Mouse (Mus musculus) liver, embryonic 14.5 days (tissue): ENCODE data around the gene Mst1. TPM values are rescaled to one million over a fixed set of nuclear protein-coding genes. Genes with fewer than 3 reads are reported as not detected.

Source experiments
- ATAC-seq: fragments of 200-750 bp; cut with Nextera tagmentation; 2 replicates; pipeline ENCODE4 v1.8.0; 2017; ENCODE audit warnings: moderate number of reproducible peaks, mild to moderate bottlenecking, moderate library complexity; ENCODE audit not compliant: insufficient read depth
- DNase-seq, 3 experiments: peaks; one replicate each; pipeline ENCODE4 v3.0.0-alpha.2; 2012 to 2013; ENCODE audit warnings: low read depth in 3 of 3, low spot score in 3 of 3
- H3K27ac ChIP-seq: fragments of 300-500 bp; sonication (generic); 2 replicates; pipeline ENCODE4 v1.5.1; 2014; ENCODE audit warnings: moderate library complexity, mild to moderate bottlenecking, control low read depth, inconsistent platforms
- H3K27me3 ChIP-seq: fragments of 300-500 bp; sonication (generic); 2 replicates; pipeline ENCODE4 v1.6.1; 2014; ENCODE audit warnings: mild to moderate bottlenecking, low read length, moderate library complexity; ENCODE audit not compliant: control insufficient read depth, insufficient read depth
- H3K36me3 ChIP-seq: fragments of 300-500 bp; sonication (generic); replicated peaks from 2 replicates; pipeline ENCODE4 v1.6.1; 2014; ENCODE audit warnings: low read depth; ENCODE audit not compliant: control insufficient read depth, insufficient read depth
- H3K4me1 ChIP-seq, 2 experiments: fragments of 200-500 bp in 1 of 2; fragments of 300-500 bp in 1 of 2; sonication (generic) in 1 of 2; replicated peaks; 2 replicates each; pipeline ENCODE4 v1.6.1; 2012 to 2014; ENCODE audit warnings: antibody characterized with exemption in 1 of 2, inconsistent platforms in 1 of 2, low read length in 1 of 2; ENCODE audit not compliant: control insufficient read depth in 2 of 2, insufficient read depth in 2 of 2
- H3K4me2 ChIP-seq: fragments of 300-500 bp; sonication (generic); 2 replicates; pipeline ENCODE4 v1.6.1; 2014; ENCODE audit warnings: low read depth, mild to moderate bottlenecking, control low read depth, moderate library complexity
- H3K4me3 ChIP-seq, 2 experiments: fragments of 200-500 bp in 1 of 2; fragments of 300-500 bp in 1 of 2; sonication (generic) in 1 of 2; 2 replicates each; pipeline ENCODE4 v1.5.1; 2012 to 2014; ENCODE audit warnings: low read depth in 2 of 2, low read length in 2 of 2, mild to moderate bottlenecking in 2 of 2, control low read depth in 1 of 2, inconsistent platforms in 1 of 2, moderate library complexity in 1 of 2; ENCODE audit not compliant: insufficient read depth in 1 of 2
- H3K9ac ChIP-seq: fragments of 300-500 bp; sonication (generic); replicated peaks from 2 replicates; pipeline ENCODE4 v1.6.1; 2014; ENCODE audit warnings: mild to moderate bottlenecking, control low read depth, moderate library complexity
- H3K9me3 ChIP-seq: fragments of 300-500 bp; sonication (generic); 2 replicates; pipeline ENCODE4 v1.6.1; 2016; ENCODE audit warnings: low read length, mixed read lengths; ENCODE audit not compliant: control insufficient read depth
- CTCF ChIP-seq: IDR thresholded peaks from 2 replicates; pipeline ENCODE4 v1.5.1; 2016; ENCODE audit warnings: antibody characterized with exemption, low read depth, control low read depth
- EP300 ChIP-seq: IDR thresholded peaks from 2 replicates; pipeline ENCODE4 v1.6.1; 2016; ENCODE audit warnings: antibody characterized with exemption, low read depth
- WGBS: fragments of 180-500 bp; shearing (Covaris S2); extraction: QIAGEN DNeasy Blood & Tissue Kit; methylation state at CpG from one replicate; pipeline ENCODE4 v1.1.7; 2014; ENCODE audit not compliant: insufficient replicate concordance; 5-methylcytosine and 5-hydroxymethylcytosine counted together
- microRNA-seq: library from miRNA; unstranded; fragments of <30 nt; microRNA quantifications from one replicate; pipeline ENCODE4, GENCODE M21; 2016
- polyA plus RNA-seq, 2 experiments: library from polyadenylated mRNA; depleted of rRNA in 1 of 2; stranded (reverse) in 1 of 2; unstranded in 1 of 2; fragments of >200 nt; fragmentation: Nextera tagmentation in 1 of 2; extraction: Ambion mirVana in 1 of 2; gene quantifications; 2 replicates each; pipeline versions ENCODE4 v1.2.1 to v1.2.3; 2012 to 2014

Gene Mst1
- polyA plus RNA-seq, 2 experiments, result 21.0 to 24.1 TPM

DNA sequence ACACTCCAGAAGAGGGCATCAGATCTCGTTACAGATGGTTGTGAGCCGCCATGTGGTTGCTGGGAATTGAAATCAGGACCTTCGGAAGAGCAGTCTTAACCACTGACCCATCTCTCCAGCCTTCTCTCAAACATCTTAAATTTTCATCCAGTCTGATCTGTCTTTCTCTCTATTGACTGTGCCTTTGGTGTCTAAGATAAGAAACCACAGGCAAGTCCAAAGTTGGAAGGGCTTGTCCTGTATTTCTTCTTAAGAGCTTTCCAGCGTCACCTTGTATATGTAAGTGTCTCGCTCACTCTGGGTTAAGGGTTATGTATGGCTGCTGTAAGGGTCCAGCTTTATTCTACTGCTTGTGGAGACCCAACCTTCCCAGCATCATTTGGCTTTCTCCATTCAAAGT lies 51.3 kb downstream of the Mst1 start:
- H3K9me3 ChIP-seq, result no peaks in the 10 kb centered on the region
- ATAC-seq, result no peak
- H3K36me3 ChIP-seq, result no peaks in the 10 kb centered on the region
- H3K27me3 ChIP-seq, result no peaks in the 10 kb centered on the region
- 0 out of 4 replicates have a peak, but pooled peaks cover 0 to 2% of the 10 kb centered on the region in 2 experiments for H3K4me1 ChIP-seq
- TF ChIP-seq EP300 (no peak), CTCF (no peak)
- no peak overlapping the region for H3K4me3 ChIP-seq
- no peak overlapping the region for H3K9ac ChIP-seq
- DNase-seq, result no peak
- 22% methylated on average over 5 of the region's 5 CpGs for WGBS
- no peak overlapping the region for H3K27ac ChIP-seq
- no peak overlapping the region for H3K4me2 ChIP-seq

GRCm38 (mm10) chr9:108132373-108132772 lies 52.1 kb downstream of the Mst1 start:
- ATAC-seq (no peak), DNase-seq (no peak)
- Histone ChIP-seq H3K4me2 (no peak overlapping the region), H3K27ac (no peak overlapping the region), H3K9me3 (no peaks in the 10 kb centered on the region), H3K36me3 (no peaks in the 10 kb centered on the region), H3K27me3 (no peaks in the 10 kb centered on the region), H3K4me1 (0 out of 4 replicates have a peak, but pooled peaks cover 0 to 2% of the 10 kb centered on the region in 2 experiments), H3K4me3 (no peak overlapping the region), H3K9ac (no peak overlapping the region)
- no peak for TF ChIP-seq CTCF
- TF ChIP-seq EP300, result no peak
- 69% methylated on average over 3 of the region's 3 CpGs for WGBS

- no peak overlapping the region for H3K4me2 ChIP-seq
- H3K9me3 ChIP-seq, result no peaks in the 10 kb centered on the region
- no peak overlapping the region for H3K4me3 ChIP-seq
- WGBS, result 61% methylated on average over 1 of the region's 1 CpGs
- no peak for DNase-seq
- H3K27me3 ChIP-seq, result no peaks in the 10 kb centered on the region
- no peak overlapping the region for H3K27ac ChIP-seq
- H3K9ac ChIP-seq, result no peak overlapping the region
- TF ChIP-seq CTCF, result no peak
- no peak for TF ChIP-seq EP300
- H3K4me1 ChIP-seq, result 0 out of 4 replicates have a peak, but pooled peaks cover 0 to 2% of the 10 kb centered on the region in 2 experiments
- H3K36me3 ChIP-seq, result no peaks in the 10 kb centered on the region
- no peak for ATAC-seq
Measured at GRCm38 (mm10) chr9:108133478-108133877, 53.2 kb downstream of the Mst1 start.

Small RNAs within 50 kb of the gene (microRNA-seq; reads per million reads assigned to microRNA genes)
- gene Gm47303 (not detected), gene Mir7088 (1.3 reads per million)

Other genes with a start within 250 kb of the Mst1 start
- 14.2 and 18.9 TPM in 2 replicates for gene Rbm6, start 207.2 kb upstream of the Mst1 start, polyA plus RNA-seq (2012; rRNA removed)
- 19.4 and 20.9 TPM in 2 replicates for gene Rbm6, start 207.2 kb upstream of the Mst1 start, polyA plus RNA-seq (2014; fragmentation: Nextera tagmentation; extraction: Ambion mirVana)
- 4.0 and 4.5 TPM in 2 replicates for gene Mon1a, start 192.3 kb upstream of the Mst1 start, polyA plus RNA-seq (2012; rRNA removed)
- 3.8 and 4.5 TPM in 2 replicates for gene Mon1a, start 192.3 kb upstream of the Mst1 start, polyA plus RNA-seq (2014; fragmentation: Nextera tagmentation; extraction: Ambion mirVana)
- 1.2 and 1.7 TPM in 2 replicates for gene Mst1r, start 173.6 kb upstream of the Mst1 start, polyA plus RNA-seq (2012; rRNA removed)
- gene Mst1r, start 173.6 kb upstream of the Mst1 start, polyA plus RNA-seq (2014; fragmentation: Nextera tagmentation; extraction: Ambion mirVana), result 0.37 TPM in 2 replicates
- gene Actl11, start 152.0 kb upstream of the Mst1 start, polyA plus RNA-seq (2012; rRNA removed), result not detected in 2 replicates
- gene Actl11, start 152.0 kb upstream of the Mst1 start, polyA plus RNA-seq (2014; fragmentation: Nextera tagmentation; extraction: Ambion mirVana), result not detected in 2 replicates
- gene Camkv, start 144.8 kb upstream of the Mst1 start, polyA plus RNA-seq (2012; rRNA removed), result 0.10 and 0.18 TPM in 2 replicates
- gene Camkv, start 144.8 kb upstream of the Mst1 start, polyA plus RNA-seq (2014; fragmentation: Nextera tagmentation; extraction: Ambion mirVana), result not detected in 2 replicates
- gene Traip, start 130.3 kb upstream of the Mst1 start, polyA plus RNA-seq (2012; rRNA removed), result 5.3 and 7.4 TPM in 2 replicates
- 13.3 and 18.1 TPM in 2 replicates for gene Traip, start 130.3 kb upstream of the Mst1 start, polyA plus RNA-seq (2014; fragmentation: Nextera tagmentation; extraction: Ambion mirVana)
- 69.4 and 83.3 TPM in 2 replicates for gene Uba7, start 104.9 kb upstream of the Mst1 start, polyA plus RNA-seq (2012; rRNA removed)
- 49.1 and 54.2 TPM in 2 replicates for gene Uba7, start 104.9 kb upstream of the Mst1 start, polyA plus RNA-seq (2014; fragmentation: Nextera tagmentation; extraction: Ambion mirVana)
- gene Gm20661, start 97.4 kb upstream of the Mst1 start, polyA plus RNA-seq (2012; rRNA removed), result 0.53 and 0.64 TPM in 2 replicates
- gene Gm20661, start 97.4 kb upstream of the Mst1 start, polyA plus RNA-seq (2014; fragmentation: Nextera tagmentation; extraction: Ambion mirVana), result 0.06 and 0.34 TPM in 2 replicates
- gene Inka1, start 94.6 kb upstream of the Mst1 start, polyA plus RNA-seq (2012; rRNA removed), result 23.8 and 33.0 TPM in 2 replicates
- 51.6 and 57.3 TPM in 2 replicates for gene Inka1, start 94.6 kb upstream of the Mst1 start, polyA plus RNA-seq (2014; fragmentation: Nextera tagmentation; extraction: Ambion mirVana)
- 2.7 and 3.5 TPM in 2 replicates for gene Cdhr4, start 87.9 kb upstream of the Mst1 start, polyA plus RNA-seq (2012; rRNA removed)
- 0.38 and 1.1 TPM in 2 replicates for gene Cdhr4, start 87.9 kb upstream of the Mst1 start, polyA plus RNA-seq (2014; fragmentation: Nextera tagmentation; extraction: Ambion mirVana)
- gene Gm20662, start 84.1 kb upstream of the Mst1 start, polyA plus RNA-seq (2012; rRNA removed), result 0.47 and 0.95 TPM in 2 replicates
- gene Gm20662, start 84.1 kb upstream of the Mst1 start, polyA plus RNA-seq (2014; fragmentation: Nextera tagmentation; extraction: Ambion mirVana), result not detected in 2 replicates
- gene Ip6k1, start 77.9 kb upstream of the Mst1 start, polyA plus RNA-seq (2012; rRNA removed), result 24.9 and 30.9 TPM in 2 replicates
- 13.3 and 14.7 TPM in 2 replicates for gene Ip6k1, start 77.9 kb upstream of the Mst1 start, polyA plus RNA-seq (2014; fragmentation: Nextera tagmentation; extraction: Ambion mirVana)
- gene Gmppb, start 31.2 kb upstream of the Mst1 start, polyA plus RNA-seq (2012; rRNA removed), result 6.7 and 12.9 TPM in 2 replicates
- gene Gmppb, start 31.2 kb upstream of the Mst1 start, polyA plus RNA-seq (2014; fragmentation: Nextera tagmentation; extraction: Ambion mirVana), result 14.3 and 15.5 TPM in 2 replicates
- 0.51 and 0.75 TPM in 2 replicates for gene Amigo3, start 27.3 kb upstream of the Mst1 start, polyA plus RNA-seq (2012; rRNA removed)
- gene Amigo3, start 27.3 kb upstream of the Mst1 start, polyA plus RNA-seq (2014; fragmentation: Nextera tagmentation; extraction: Ambion mirVana), result 0.89 and 1.4 TPM in 2 replicates
- 139 and 146 TPM in 2 replicates for gene Rnf123, start 2.9 kb downstream of the Mst1 start, polyA plus RNA-seq (2012; rRNA removed)
- 88.2 and 102 TPM in 2 replicates for gene Rnf123, start 2.9 kb downstream of the Mst1 start, polyA plus RNA-seq (2014; fragmentation: Nextera tagmentation; extraction: Ambion mirVana)
- gene Apeh, start 14.2 kb downstream of the Mst1 start, polyA plus RNA-seq (2012; rRNA removed), result 126 and 150 TPM in 2 replicates
- 153 and 172 TPM in 2 replicates for gene Apeh, start 14.2 kb downstream of the Mst1 start, polyA plus RNA-seq (2014; fragmentation: Nextera tagmentation; extraction: Ambion mirVana)
- 0.86 and 1.1 TPM in 2 replicates for gene Bsn, start 109.9 kb downstream of the Mst1 start, polyA plus RNA-seq (2012; rRNA removed)
- 1.1 and 1.4 TPM in 2 replicates for gene Bsn, start 109.9 kb downstream of the Mst1 start, polyA plus RNA-seq (2014; fragmentation: Nextera tagmentation; extraction: Ambion mirVana)
- 4.8 and 5.3 TPM in 2 replicates for gene Dag1, start 183.5 kb downstream of the Mst1 start, polyA plus RNA-seq (2012; rRNA removed)
- 12.0 and 13.0 TPM in 2 replicates for gene Dag1, start 183.5 kb downstream of the Mst1 start, polyA plus RNA-seq (2014; fragmentation: Nextera tagmentation; extraction: Ambion mirVana)
- 2.8 and 2.9 TPM in 2 replicates for gene Nicn1, start 210.0 kb downstream of the Mst1 start, polyA plus RNA-seq (2012; rRNA removed)
- gene Nicn1, start 210.0 kb downstream of the Mst1 start, polyA plus RNA-seq (2014; fragmentation: Nextera tagmentation; extraction: Ambion mirVana), result 4.3 and 6.2 TPM in 2 replicates
- gene Amt, start 216.4 kb downstream of the Mst1 start, polyA plus RNA-seq (2012; rRNA removed), result 6.1 and 7.5 TPM in 2 replicates
- gene Amt, start 216.4 kb downstream of the Mst1 start, polyA plus RNA-seq (2014; fragmentation: Nextera tagmentation; extraction: Ambion mirVana), result 7.2 and 7.7 TPM in 2 replicates
- gene Rhoa, start 225.7 kb downstream of the Mst1 start, polyA plus RNA-seq (2012; rRNA removed), result 62.5 and 76.4 TPM in 2 replicates
- gene Rhoa, start 225.7 kb downstream of the Mst1 start, polyA plus RNA-seq (2014; fragmentation: Nextera tagmentation; extraction: Ambion mirVana), result 130 and 133 TPM in 2 replicates
- 10.4 and 10.6 TPM in 2 replicates for gene Tcta, start 225.7 kb downstream of the Mst1 start, polyA plus RNA-seq (2012; rRNA removed)
- gene Tcta, start 225.7 kb downstream of the Mst1 start, polyA plus RNA-seq (2014; fragmentation: Nextera tagmentation; extraction: Ambion mirVana), result 10.9 and 13.2 TPM in 2 replicates